In genomic region chr12:112290299-112290698, GRCm38 (mm10) we compare ENCODE assay signal across 8 mouse cellular contexts.
DNase-seq lines count a peak whose midpoint lies in the region; ATAC-seq lines count a peak whose summit lies in the region.

No protein-coding gene starts in this region.

- 89% methylated on average over 9 of the region's 9 CpGs for WGBS in hindbrain, embryonic 10.5 days
- WGBS in hindbrain, embryonic 13.5 days: 88% methylated on average over 9 of the region's 9 CpGs
- WGBS in limb, embryonic 10.5 days: 94% methylated on average over 9 of the region's 9 CpGs

- no peaks in the 10 kb centered on the region for H3K36me3 ChIP-seq in hindbrain, embryonic 10.5 days
- no peaks in the 10 kb centered on the region for H3K36me3 ChIP-seq in hindbrain, embryonic 13.5 days
- no peaks in the 10 kb centered on the region for H3K36me3 ChIP-seq in limb, embryonic 10.5 days

- H3K27me3 ChIP-seq in hindbrain, embryonic 10.5 days (ENCODE audit: insufficient read depth, poor library complexity, severe bottlenecking): peaks cover 74% of the 10 kb centered on the region
- H3K27me3 ChIP-seq in hindbrain, embryonic 13.5 days: peaks cover 31% of the 10 kb centered on the region; the same call in 1 of the 2 replicates
- peaks cover 45% of the 10 kb centered on the region for H3K27me3 ChIP-seq in limb, embryonic 10.5 days (ENCODE audit: low read depth, poor library complexity, severe bottlenecking)

- H3K4me1 ChIP-seq in hindbrain, embryonic 10.5 days (replicated peaks): peaks cover 67% of the 10 kb centered on the region
- peaks cover 45% of the 10 kb centered on the region for H3K4me1 ChIP-seq in hindbrain, embryonic 13.5 days (replicated peaks)
- H3K4me1 ChIP-seq in limb, embryonic 10.5 days: peaks cover 47% of the 10 kb centered on the region

- no peak overlapping the region for H3K9ac ChIP-seq in hindbrain, embryonic 13.5 days

- H3K4me3 ChIP-seq in hindbrain, embryonic 10.5 days: no peak overlapping the region
- no peak overlapping the region for H3K4me3 ChIP-seq in hindbrain, embryonic 13.5 days
- H3K4me3 ChIP-seq in limb, embryonic 10.5 days: no peak overlapping the region

- DNase-seq in hindbrain, embryonic 10.5 days (ENCODE audit: low spot score): no peak
- peak; percentile 37 for DNase-seq in cerebellum, adult 9-10 months
- DNase-seq in frontal cortex, postnatal 36 days (ENCODE audit: low spot score in 2 of 2): peak; percentile 54 to 68
- no peak for DNase-seq in limb, embryonic 10.5 days (ENCODE audit: low spot score)
- DNase-seq in thymus, postnatal 36 days: no peak
- no peak for DNase-seq in thymus, postnatal 25 days
- no peak for DNase-seq in urinary bladder, postnatal 25 days (ENCODE audit: low spot score)

- no peak overlapping the region for H3K4me2 ChIP-seq in hindbrain, embryonic 13.5 days

- H3K27ac ChIP-seq in hindbrain, embryonic 10.5 days: peak overlapping the region; percentile 59
- no peak overlapping the region for H3K27ac ChIP-seq in hindbrain, embryonic 13.5 days
- H3K27ac ChIP-seq in limb, embryonic 10.5 days: 0 out of 2 replicates have a peak overlapping the region, but pooled peaks have one; percentile 32

- no peaks in the 10 kb centered on the region for H3K9me3 ChIP-seq in hindbrain, embryonic 10.5 days
- no peaks in the 10 kb centered on the region for H3K9me3 ChIP-seq in hindbrain, embryonic 13.5 days
- H3K9me3 ChIP-seq in limb, embryonic 10.5 days (replicated peaks): no peaks in the 10 kb centered on the region

- ATAC-seq in hindbrain, embryonic 13.5 days (ENCODE audit: low FRiP score): no peak

Comparison
In these comparisons a context has a peak if more than half of its experiments do, and no peak if none do; other contexts are left out.
1. DNase-seq: peak in cerebellum, adult 9-10 months (single experiment) and frontal cortex, postnatal 36 days (2 of 2); none in hindbrain, embryonic 10.5 days (single experiment), limb, embryonic 10.5 days (single experiment), thymus, postnatal 36 days (0 of 2), thymus, postnatal 25 days (single experiment) and urinary bladder, postnatal 25 days (single experiment).